In genomic region chr17:48410299-48410785, GRCm38 (mm10) we compare ENCODE assay signal across 8 mouse cellular contexts. TPM values are rescaled to one million over a fixed set of nuclear protein-coding genes. Genes with fewer than 3 reads are reported as not detected.
DNase-seq lines count a peak whose midpoint lies in the region; ATAC-seq and TF ChIP-seq lines count a peak whose summit lies in the region.

No protein-coding gene starts in this region.

- peak overlapping the region; percentile 72 for H3K4me3 ChIP-seq in kidney, embryonic 15.5 days (replicated peaks)
- peak overlapping the region; percentile 77 for H3K4me3 ChIP-seq in bone marrow macrophage, adult 2 months (ENCODE audit: insufficient read depth, low read length)
- H3K4me3 ChIP-seq in heart, postnatal 0 days (ENCODE audit: low read depth, low read length): peak overlapping the region; percentile 87
- peak overlapping the region; percentile 90 for H3K4me3 ChIP-seq in macrophage (ENCODE audit: inconsistent target)

- TF ChIP-seq EP300 in heart, postnatal 0 days (IDR thresholded peaks at IDR 0.05; ENCODE audit: low read depth): no peak

- under 1% methylated on average over 13 of the region's 13 CpGs for WGBS in kidney, embryonic 15.5 days
- under 1% methylated on average over 13 of the region's 13 CpGs for WGBS in heart, postnatal 0 days
- under 1% methylated on average over 13 of the region's 13 CpGs for WGBS in macrophage (ENCODE audit: missing documents)

- no peak for TF ChIP-seq POLR2A in bone marrow macrophage, adult 2 months (IDR thresholded peaks at IDR 0.05; ENCODE audit: borderline replicate concordance, low read depth, low read length)

- peak overlapping the region; percentile 100 for H3K27ac ChIP-seq in kidney, embryonic 15.5 days
- H3K27ac ChIP-seq in bone marrow macrophage, adult 2 months (ENCODE audit: insufficient read depth, low read depth, low read length): peak overlapping the region; percentile 89
- peak overlapping the region; percentile 99 for H3K27ac ChIP-seq in heart, postnatal 0 days (ENCODE audit: low read depth)
- peak overlapping the region; percentile 89 for H3K27ac ChIP-seq in macrophage

- ATAC-seq in kidney, embryonic 15.5 days (replicated peaks; ENCODE audit: low FRiP score): peak; percentile 20
- ATAC-seq in heart, postnatal 0 days (ENCODE audit: insufficient read depth, low read depth): no peak

- H3K9me3 ChIP-seq in kidney, embryonic 15.5 days (replicated peaks): no peaks in the 10 kb centered on the region
- H3K9me3 ChIP-seq in heart, postnatal 0 days (replicated peaks; ENCODE audit: control insufficient read depth, low read length): no peaks in the 10 kb centered on the region

- peaks cover 46% of the 10 kb centered on the region for H3K79me2 ChIP-seq in macrophage (ENCODE audit: inconsistent target)

- no peaks in the 10 kb centered on the region for H3K27me3 ChIP-seq in kidney, embryonic 15.5 days
- H3K27me3 ChIP-seq in heart, postnatal 0 days (ENCODE audit: control insufficient read depth, insufficient read depth, low read length): no peaks in the 10 kb centered on the region

- no peak for TF ChIP-seq CTCF in bone marrow macrophage, adult 2 months (IDR thresholded peaks at IDR 0.05; ENCODE audit: low read depth, low read length)
- no peak for TF ChIP-seq CTCF in heart, postnatal 0 days (IDR thresholded peaks at IDR 0.05; ENCODE audit: low read depth)

- H3K4me2 ChIP-seq in kidney, embryonic 15.5 days: peak overlapping the region; percentile 77
- H3K4me2 ChIP-seq in heart, postnatal 0 days (ENCODE audit: low read depth, low read length): peak overlapping the region; percentile 76

- H3K36me3 ChIP-seq in kidney, embryonic 15.5 days: peaks cover 24% of the 10 kb centered on the region
- H3K36me3 ChIP-seq in heart, postnatal 0 days (replicated peaks; ENCODE audit: control insufficient read depth, insufficient read depth, low read length): peaks cover 21% of the 10 kb centered on the region; the same call in 1 of the 2 replicates
- H3K36me3 ChIP-seq in macrophage (ENCODE audit: inconsistent target): peaks cover 19% of the 10 kb centered on the region

- no peak for DNase-seq in kidney, postnatal 36 days
- no peak for DNase-seq in heart, postnatal 0 days (ENCODE audit: low spot score)
- DNase-seq in c-Kit-positive CD71-positive TER-119-positive erythroid progenitor cells, embryonic 14.5 days (ENCODE audit: low spot score): no peak
- no peak for DNase-seq in right cerebral cortex, postnatal 36 days (ENCODE audit: low spot score in 2 of 2)
- no peak for DNase-seq in ovary, postnatal 10 days (ENCODE audit: low spot score)

- H3K9ac ChIP-seq in kidney, embryonic 15.5 days: peak overlapping the region; percentile 86
- H3K9ac ChIP-seq in heart, postnatal 0 days (replicated peaks; ENCODE audit: low read depth, low read length): peak overlapping the region; percentile 63

- peaks cover 28% of the 10 kb centered on the region for H3K4me1 ChIP-seq in kidney, embryonic 15.5 days
- peaks cover 22% of the 10 kb centered on the region for H3K4me1 ChIP-seq in bone marrow macrophage, adult 2 months (ENCODE audit: control insufficient read depth, insufficient read depth, low read length)
- H3K4me1 ChIP-seq in heart, postnatal 0 days (ENCODE audit: control insufficient read depth, insufficient read depth): peaks cover 31% of the 10 kb centered on the region

RNA-seq across cellular contexts. Expression of gene Oard1, which starts 0.5 kb away (rescaled TPM):
- polyA plus RNA-seq in kidney, embryonic 15.5 days (2015; fragmentation: Nextera tagmentation; extraction: Ambion mirVana): 72.4 and 74.9 TPM in 2 replicates
- polyA plus RNA-seq in bone marrow macrophage, adult 2 months (2012; ENCODE audit: insufficient read depth, insufficient read length, missing spikeins): 29.3 and 38.4 TPM in 2 replicates
- total RNA-seq in heart, postnatal 0 days (2014; rRNA removed; ENCODE audit: low replicate concordance): 7.1 and 12.9 TPM in 2 replicates
- polyA plus RNA-seq in heart, postnatal 0 days (2015; fragmentation: Nextera tagmentation; extraction: Ambion mirVana): 30.3 and 31.4 TPM in 2 replicates
- 10 to 100 TPM in 15 of 26 experiments, 1 to 10 TPM in 11; 1.7 to 25.8 (median 10.7) TPM for total RNA-seq in macrophage (2018; cell fraction: chromatin; rRNA removed)
- total RNA-seq in macrophage (2018; cell fraction: cytosol; rRNA removed): 10 to 100 TPM in 25 of 26 experiments, 1 to 10 TPM in 1; 10.0 to 28.3 (median 19.7) TPM
- 10 to 100 TPM in 18 of 26 experiments, 1 to 10 TPM in 8; 4.9 to 30.3 (median 15.5) TPM for total RNA-seq in macrophage (2018; cell fraction: nucleus; rRNA removed)
- 22.0 to 30.1 TPM (median 23.8 TPM) in 3 replicates for polyA plus RNA-seq in macrophage (2018)

RNA-seq across cellular contexts. Expression of gene Nfya, which starts 0.6 kb away (rescaled TPM):
- polyA plus RNA-seq in kidney, embryonic 15.5 days (2015; fragmentation: Nextera tagmentation; extraction: Ambion mirVana): 15.8 and 17.8 TPM in 2 replicates
- 62.7 and 63.7 TPM in 2 replicates for polyA plus RNA-seq in bone marrow macrophage, adult 2 months (2012; ENCODE audit: insufficient read depth, insufficient read length, missing spikeins)
- total RNA-seq in heart, postnatal 0 days (2014; rRNA removed; ENCODE audit: low replicate concordance): 19.0 and 27.4 TPM in 2 replicates
- 4.7 and 5.5 TPM in 2 replicates for polyA plus RNA-seq in heart, postnatal 0 days (2015; fragmentation: Nextera tagmentation; extraction: Ambion mirVana)
- 100 to 1,000 TPM; 196 to 451 (median 280) TPM for total RNA-seq in macrophage (2018; cell fraction: chromatin; rRNA removed)
- total RNA-seq in macrophage (2018; cell fraction: cytosol; rRNA removed): 10 to 100 TPM; 65.2 to 91.9 (median 77.2) TPM
- total RNA-seq in macrophage (2018; cell fraction: nucleus; rRNA removed): 100 to 1,000 TPM; 143 to 267 (median 187) TPM
- polyA plus RNA-seq in macrophage (2018): 75.7 to 108 TPM (median 86.8 TPM) in 3 replicates

RNA-seq across cellular contexts. Expression of gene Apobec2, which starts 22.4 kb away (rescaled TPM):
- polyA plus RNA-seq in kidney, embryonic 15.5 days (2015; fragmentation: Nextera tagmentation; extraction: Ambion mirVana): 4.2 and 6.9 TPM in 2 replicates
- polyA plus RNA-seq in bone marrow macrophage, adult 2 months (2012; ENCODE audit: insufficient read depth, insufficient read length, missing spikeins): not detected in 2 replicates
- total RNA-seq in heart, postnatal 0 days (2014; rRNA removed; ENCODE audit: low replicate concordance): 319 and 325 TPM in 2 replicates
- polyA plus RNA-seq in heart, postnatal 0 days (2015; fragmentation: Nextera tagmentation; extraction: Ambion mirVana): 265 and 267 TPM in 2 replicates
- not detected for total RNA-seq in macrophage (2018; cell fraction: chromatin; rRNA removed)
- not detected for total RNA-seq in macrophage (2018; cell fraction: cytosol; rRNA removed)
- not detected for total RNA-seq in macrophage (2018; cell fraction: nucleus; rRNA removed)
- polyA plus RNA-seq in macrophage (2018): not detected in 3 replicates

RNA-seq across cellular contexts. Expression of gene Tspo2, which starts 41.0 kb away (rescaled TPM):
- polyA plus RNA-seq in kidney, embryonic 15.5 days (2015; fragmentation: Nextera tagmentation; extraction: Ambion mirVana): 2.4 and 4.1 TPM in 2 replicates
- not detected in 2 replicates for polyA plus RNA-seq in bone marrow macrophage, adult 2 months (2012; ENCODE audit: insufficient read depth, insufficient read length, missing spikeins)
- total RNA-seq in heart, postnatal 0 days (2014; rRNA removed; ENCODE audit: low replicate concordance): not detected in 2 replicates
- 0.63 and 0.75 TPM in 2 replicates for polyA plus RNA-seq in heart, postnatal 0 days (2015; fragmentation: Nextera tagmentation; extraction: Ambion mirVana)
- total RNA-seq in macrophage (2018; cell fraction: chromatin; rRNA removed): not detected
- total RNA-seq in macrophage (2018; cell fraction: cytosol; rRNA removed): not detected
- not detected for total RNA-seq in macrophage (2018; cell fraction: nucleus; rRNA removed)
- not detected in 3 replicates for polyA plus RNA-seq in macrophage (2018)

RNA-seq across cellular contexts. Expression of gene Unc5cl, which starts 44.4 kb away (rescaled TPM):
- 5.6 and 5.7 TPM in 2 replicates for polyA plus RNA-seq in kidney, embryonic 15.5 days (2015; fragmentation: Nextera tagmentation; extraction: Ambion mirVana)
- polyA plus RNA-seq in bone marrow macrophage, adult 2 months (2012; ENCODE audit: insufficient read depth, insufficient read length, missing spikeins): not detected in 2 replicates
- total RNA-seq in heart, postnatal 0 days (2014; rRNA removed; ENCODE audit: low replicate concordance): 1.4 TPM in 1 of 2 replicates, not detected in the other
- polyA plus RNA-seq in heart, postnatal 0 days (2015; fragmentation: Nextera tagmentation; extraction: Ambion mirVana): 0.14 TPM in 1 of 2 replicates, not detected in the other
- total RNA-seq in macrophage (2018; cell fraction: chromatin; rRNA removed): not detected
- not detected for total RNA-seq in macrophage (2018; cell fraction: cytosol; rRNA removed)
- not detected for total RNA-seq in macrophage (2018; cell fraction: nucleus; rRNA removed)
- not detected in 3 replicates for polyA plus RNA-seq in macrophage (2018)

Comparison
In these comparisons a context has a peak if more than half of its experiments do, and no peak if none do; other contexts are left out.
1. RNA of gene Apobec2, which starts 22.4 kb away (polyA plus RNA-seq): 265 to 267 TPM in heart, postnatal 0 days; 4.2 to 6.9 TPM in kidney, embryonic 15.5 days, not detected in bone marrow macrophage, adult 2 months and not detected in macrophage; every median in the first group is over 10 times any median in the second.
2. Peak in every context shown above with its lines, with median percentiles within 50 percentile points of each other: H3K27ac ChIP-seq and H3K4me3 ChIP-seq.